Mouse (Mus musculus): Measurements from ENCODE around the gene Arhgef25.

- TF ChIP-seq POLR2A (IDR thresholded peaks at IDR 0.05; ENCODE audit: low read depth, low read length) (no peak), CTCF (IDR thresholded peaks at IDR 0.05; ENCODE audit: borderline replicate concordance, insufficient read depth, low read length) (peak; percentile 21; the same call in 1 of the 2 replicates)
Measured at GRCm38 (mm10) chr10:127170002-127170401, 19.9 kb downstream of the Arhgef25 start.

All from embryonic fibroblast, embryonic 13.5 days (primary cell).